Mouse (Mus musculus): ENCODE measurements at regions not wholly inside any gene's neighbourhood (a gene's known extent, or its start where the extent isn't known, plus 50 kb on each side); places are given as distances from the start of the nearest gene placed in this dataset.

- Histone ChIP-seq H3K4me3 (replicated peaks; ENCODE audit: extremely low read depth, low read depth, low read length) (no peak overlapping the region), H3K4me1 (ENCODE audit: control insufficient read depth, insufficient read depth, low read length) (no peaks in the 10 kb centered on the region)
- 70% methylated on average over 1 of the region's 1 CpGs for WGBS
- DNase-seq, result no peak
- TF ChIP-seq CTCF (IDR thresholded peaks at IDR 0.05; ENCODE audit: insufficient read depth, low read length) (no peak), POLR2A (IDR thresholded peaks at IDR 0.05; ENCODE audit: borderline replicate concordance, extremely low read depth, low read depth, low read length) (no peak)
Observed at GRCm38 (mm10) chr7:129190933-129191332, 65.9 kb upstream of the Plpp4 start.

GRCm38 (mm10) chr7:129207029-129207428 is 49.8 kb upstream of the Plpp4 start:
- no peak overlapping the region for H3K4me3 ChIP-seq (replicated peaks; ENCODE audit: extremely low read depth, low read depth, low read length)
- H3K4me1 ChIP-seq (ENCODE audit: control insufficient read depth, insufficient read depth, low read length), result no peaks in the 10 kb centered on the region
- TF ChIP-seq POLR2A (IDR thresholded peaks at IDR 0.05; ENCODE audit: borderline replicate concordance, extremely low read depth, low read depth, low read length), result no peak
- TF ChIP-seq CTCF (IDR thresholded peaks at IDR 0.05; ENCODE audit: insufficient read depth, low read length), result no peak
- 76% methylated on average over 5 of the region's 5 CpGs for WGBS
- no peak for DNase-seq
